Mouse (Mus musculus): Measurements from ENCODE around the gene Olfr707. TPM values are rescaled to one million over a fixed set of nuclear protein-coding genes. Genes with fewer than 3 reads are reported as not detected.
"Not testable (repeated sequence)": the region's sequence is repeated elsewhere in the genome, so short reads cannot be mapped to it uniquely, and the experiment has no call there.

The Olfr707 gene
- total RNA-seq (2021): not detected

GRCm38 (mm10) chr7:106901141-106901540, at the start of gene Olfr707:
Gene Olfr707, minus strand, starts transcription at chr7:106901241.
- intact Hi-C loops (cut with DNase I); DNase-seq (ENCODE audit: low spot score in 2 of 2): not testable (repeated sequence)

DNA sequence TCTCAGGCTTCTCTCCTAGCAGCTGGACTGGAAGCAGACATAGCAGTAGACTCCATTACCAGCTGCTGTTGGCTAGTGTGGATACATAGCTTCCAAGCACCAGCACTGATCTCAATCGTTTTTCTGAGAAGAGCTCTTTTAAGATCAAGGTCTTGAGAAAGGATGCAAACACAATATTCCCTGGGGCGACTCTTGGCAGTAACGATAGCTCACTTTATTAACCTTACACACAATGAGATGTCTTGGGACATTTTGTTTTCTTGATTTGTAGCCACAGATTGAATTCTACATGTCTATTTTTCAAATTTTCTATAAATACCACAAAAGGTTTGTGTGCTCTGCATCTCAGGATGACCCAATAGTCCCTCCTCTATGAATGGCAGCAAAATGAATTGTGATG, 47.2 kb upstream of the Olfr707 start, which contains the start of gene Olfr710:
Gene Olfr710, minus strand, starts transcription at position 101 of the 400 bp plus-strand sequence.
- no peak for DNase-seq (ENCODE audit: low spot score in 2 of 2)
- intact Hi-C loops (cut with DNase I): no loop called here

DNA sequence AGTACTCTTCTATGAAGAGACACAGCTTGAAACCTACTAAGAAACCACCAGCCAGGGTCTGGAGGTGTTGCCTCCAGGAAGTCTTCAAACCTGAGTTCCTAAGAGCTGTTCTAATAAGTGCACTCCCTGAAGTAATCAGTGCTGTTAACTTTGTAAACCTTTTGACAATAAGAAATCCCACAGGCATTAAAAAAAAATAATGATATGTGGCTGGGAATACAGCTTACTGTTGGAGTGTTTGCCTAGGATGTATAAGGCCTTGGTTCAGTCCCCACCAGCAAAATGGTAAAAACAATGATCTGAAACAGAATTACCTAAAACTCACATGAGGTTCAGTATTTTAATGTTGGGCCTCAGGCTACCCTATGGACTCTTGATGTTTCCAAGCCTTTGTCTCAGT, 31.1 kb upstream of the Olfr707 start, which contains the start of gene Olfr709-ps1:
Gene Olfr709-ps1, minus strand, starts transcription at position 101 of the 400 bp plus-strand sequence.
- DNase-seq (ENCODE audit: low spot score in 2 of 2): no peak
- intact Hi-C loops (cut with DNase I): no loop called here

DNA sequence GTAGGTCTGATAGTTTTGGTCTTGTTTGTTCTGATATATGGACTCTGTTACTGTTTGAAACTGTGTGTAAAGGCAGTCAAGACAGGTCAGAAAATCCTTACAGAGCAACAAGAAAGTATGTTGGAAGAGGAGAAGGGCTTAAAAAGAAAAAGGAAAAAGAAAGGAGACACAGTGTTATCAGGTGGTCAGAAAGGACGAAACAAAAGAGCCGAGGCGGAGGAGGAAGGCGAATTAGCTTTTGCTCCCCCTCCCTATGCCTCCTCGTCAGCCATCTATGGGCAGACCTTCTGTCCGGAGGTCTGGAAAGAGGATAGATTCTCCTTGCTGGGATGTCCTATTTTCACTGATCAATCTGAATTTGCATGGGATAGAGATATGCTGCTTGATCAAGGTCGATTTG, 19.9 kb upstream of the Olfr707 start:
- intact Hi-C loops (cut with DNase I); DNase-seq (ENCODE audit: low spot score in 2 of 2): not testable (repeated sequence)

- DNase-seq (ENCODE audit: low spot score in 2 of 2): no peak
- intact Hi-C loops (cut with DNase I): no loop called here
Observed at GRCm38 (mm10) chr7:106907676-106908075, 6.6 kb upstream of the Olfr707 start, which contains the start of gene Olfr1532-ps1. Gene Olfr1532-ps1, plus strand, starts transcription at chr7:106908001.

- no peak for DNase-seq (ENCODE audit: low spot score in 2 of 2)
- intact Hi-C loops (cut with DNase I): no loop called here
Observed at GRCm38 (mm10) chr7:106888062-106888461, 13.0 kb downstream of the Olfr707 start, which contains the start of gene Olfr706. Gene Olfr706, minus strand, starts transcription at chr7:106888162.

DNA sequence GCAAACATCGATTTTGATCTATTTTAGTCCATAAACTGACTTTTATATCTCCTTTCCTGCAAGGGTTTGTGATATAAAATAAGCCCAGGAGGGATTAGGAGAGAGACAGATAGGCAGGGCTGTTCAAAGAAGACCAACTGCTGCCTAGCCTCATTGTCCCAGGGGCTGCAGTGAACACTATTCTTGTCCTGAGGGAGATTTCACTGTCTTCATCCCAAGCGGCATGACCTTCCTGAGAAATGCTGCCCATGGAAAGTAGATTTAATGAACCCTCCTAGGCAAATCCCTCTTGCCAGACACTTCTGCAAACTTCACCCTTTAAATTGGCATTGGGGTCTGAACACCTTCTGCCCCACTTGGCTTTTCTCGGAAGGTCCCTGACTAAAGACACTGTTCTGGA, 24.2 kb downstream of the Olfr707 start, which contains the start of gene Olfr705:
Gene Olfr705, minus strand, starts transcription at position 101 of the 400 bp plus-strand sequence.
- DNase-seq (ENCODE audit: low spot score in 2 of 2): no peak
- intact Hi-C loops (cut with DNase I): no loop called here

DNA sequence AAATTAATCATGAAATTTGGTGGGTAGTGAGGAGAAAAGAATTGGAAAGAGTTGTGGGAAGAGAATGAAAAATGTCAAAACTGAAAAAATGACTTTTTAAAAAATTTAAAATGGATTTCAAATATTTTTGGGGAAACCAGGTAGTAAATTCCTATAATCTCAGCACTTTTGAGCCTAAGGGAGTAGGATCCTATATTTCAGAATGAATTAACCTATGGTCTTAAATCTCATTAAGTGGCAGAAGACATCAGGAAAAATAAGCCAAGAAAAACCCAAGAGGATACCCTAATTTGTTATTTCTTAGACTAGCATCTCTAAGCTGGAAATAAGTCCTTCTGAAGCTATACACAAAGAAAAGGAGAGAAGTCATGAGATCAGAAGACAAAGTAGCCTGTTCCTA, 38.2 kb downstream of the Olfr707 start, which contains the start of gene Olfr704:
Gene Olfr704, plus strand, starts transcription at position 301 of the 400 bp plus-strand sequence.
- intact Hi-C loops (cut with DNase I): no loop called here
- no peak for DNase-seq (ENCODE audit: low spot score in 2 of 2)

DNA sequence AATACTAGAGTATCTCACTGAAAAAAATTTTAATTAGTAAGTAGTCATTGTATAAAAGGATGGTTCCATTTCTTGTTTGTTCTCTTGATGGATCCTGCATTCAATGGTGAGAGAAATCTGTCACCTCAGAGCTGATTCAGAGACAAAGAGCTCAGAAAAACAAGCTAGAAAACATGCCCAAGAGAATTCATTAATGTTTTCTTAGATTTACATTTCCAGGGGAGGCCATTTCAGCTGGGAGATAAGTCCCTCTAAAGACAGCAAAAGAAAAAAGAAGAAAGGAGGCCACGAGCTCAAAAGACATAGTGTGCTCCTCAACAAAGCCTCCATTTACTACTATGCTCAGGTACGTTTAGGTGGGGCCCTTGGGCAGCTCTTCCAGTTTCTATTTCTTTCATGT, 58.0 kb downstream of the Olfr707 start, which contains the start of gene Olfr703:
Gene Olfr703, plus strand, starts transcription at position 301 of the 400 bp plus-strand sequence.
- intact Hi-C loops (cut with DNase I): no loop called here

More for the DNA sequence above, 58.0 kb downstream of the Olfr707 start, which contains the start of gene Olfr703:
- no peak for DNase-seq (ENCODE audit: low spot score in 2 of 2)

Other genes starting within 250 kb of the Olfr707 start
- gene Olfr693, start 220.7 kb downstream of the Olfr707 start, total RNA-seq (2021): not detected
- gene Olfr694, start 209.4 kb downstream of the Olfr707 start, total RNA-seq (2021): not detected
- not detected for gene Olfr695, start 184.8 kb downstream of the Olfr707 start, total RNA-seq (2021)
- gene Olfr697, start 158.8 kb downstream of the Olfr707 start, total RNA-seq (2021): not detected
- gene Olfr698, start 145.8 kb downstream of the Olfr707 start, total RNA-seq (2021): not detected
- not detected for gene Olfr699, start 108.0 kb downstream of the Olfr707 start, total RNA-seq (2021)
- gene Olfr700, start 92.4 kb downstream of the Olfr707 start, total RNA-seq (2021): not detected
- not detected for gene Olfr701, start 87.1 kb downstream of the Olfr707 start, total RNA-seq (2021)
- gene Olfr702, start 67.3 kb downstream of the Olfr707 start, total RNA-seq (2021): not detected
- not detected for gene Olfr703, start 57.9 kb downstream of the Olfr707 start, total RNA-seq (2021)
- gene Olfr704, start 38.1 kb downstream of the Olfr707 start, total RNA-seq (2021): not detected
- not detected for gene Olfr705, start 24.4 kb downstream of the Olfr707 start, total RNA-seq (2021)
- not detected for gene Olfr706, start 13.1 kb downstream of the Olfr707 start, total RNA-seq (2021)
- not detected for gene Olfr1532-ps1, start 6.8 kb upstream of the Olfr707 start, total RNA-seq (2021)
- gene Olfr709-ps1, start 31.0 kb upstream of the Olfr707 start, total RNA-seq (2021): under 1 TPM in 1 of 2 experiments, not detected in 1; 0.09 TPM
- not detected for gene Olfr710, start 47.1 kb upstream of the Olfr707 start, total RNA-seq (2021)
- not detected for gene Olfr6, start 62.7 kb upstream of the Olfr707 start, total RNA-seq (2021)
- gene Olfr711, start 74.2 kb upstream of the Olfr707 start, total RNA-seq (2021): not detected
- gene Olfr2, start 104.8 kb upstream of the Olfr707 start, total RNA-seq (2021): not detected
- gene Olfr713, start 129.9 kb upstream of the Olfr707 start, total RNA-seq (2021): not detected
- gene Olfr714, start 169.7 kb upstream of the Olfr707 start, total RNA-seq (2021): not detected
- not detected for gene Olfr17, start 192.0 kb upstream of the Olfr707 start, total RNA-seq (2021)
- not detected for gene Olfr715b, start 209.1 kb upstream of the Olfr707 start, total RNA-seq (2021)
- not detected for gene Olfr715, start 229.8 kb upstream of the Olfr707 start, total RNA-seq (2021)
- gene Olfr716, start 237.1 kb upstream of the Olfr707 start, total RNA-seq (2021): not detected